Mouse (Mus musculus) megakaryocyte, embryonic 14.5 days (primary cell): ENCODE measurements around the gene Iqch. TPM values are rescaled to one million over a fixed set of nuclear protein-coding genes. Genes with fewer than 3 reads are reported as not detected.
A peak's percentile ranks its signal among the peaks of the same experiment; 100 is the strongest.

Experiments
- H3K27me3 ChIP-seq: replicated peaks from 2 replicates; pipeline ENCODE3; 2012; ENCODE audit warnings: inconsistent platforms
- H3K36me3 ChIP-seq: replicated peaks from 2 replicates; pipeline ENCODE3; 2012; ENCODE audit warnings: low read length, inconsistent platforms, mixed read lengths
- H3K4me1 ChIP-seq: 2 replicates; pipeline ENCODE4 v1.6.1; 2012; ENCODE audit warnings: inconsistent platforms
- H3K4me3 ChIP-seq: replicated peaks from 2 replicates; pipeline ENCODE3; 2012; ENCODE audit warnings: moderate library complexity, mild to moderate bottlenecking, inconsistent platforms
- H3K9me3 ChIP-seq: 2 replicates; pipeline ENCODE4 v1.6.1; 2012; ENCODE audit warnings: inconsistent platforms
- FLI1 ChIP-seq: IDR thresholded peaks from 2 replicates; pipeline ENCODE4 v1.6.1; 2012; ENCODE audit warnings: low read length, inconsistent platforms, mixed read lengths
- GATA1 ChIP-seq: IDR thresholded peaks from 3 replicates; pipeline ENCODE4 v1.6.1; 2012; ENCODE audit warnings: mixed read lengths, low read length, inconsistent platforms, borderline replicate concordance
- polyA plus RNA-seq: library from polyadenylated mRNA; stranded (reverse); fragments of >175 nt; gene quantifications from 2 replicates; pipeline ENCODE4 v1.2.3, GENCODE M21; 2012; ENCODE audit warnings: low replicate concordance; ENCODE audit not compliant: insufficient read depth

Iqch gene
- not detected in 2 replicates for polyA plus RNA-seq

- H3K27me3 ChIP-seq: peaks cover 2% of the 10 kb centered on the region
- H3K36me3 ChIP-seq: peaks cover 8% of the 10 kb centered on the region
- H3K4me3 ChIP-seq: peak within 1 kb of the TSS; percentile 97
- no peaks in the 10 kb centered on the region for H3K9me3 ChIP-seq
- TF ChIP-seq GATA1 (no peak), FLI1 (no peak)
- H3K4me1 ChIP-seq: peaks cover 55% of the 10 kb centered on the region
Measured at GRCm38 (mm10) chr9:63602043-63602939, at the start of gene Iqch, which contains the start of gene Aagab. Gene Iqch (minus strand): TSS chr9:63602493. Gene Aagab (plus strand): TSS chr9:63602660.

DNA sequence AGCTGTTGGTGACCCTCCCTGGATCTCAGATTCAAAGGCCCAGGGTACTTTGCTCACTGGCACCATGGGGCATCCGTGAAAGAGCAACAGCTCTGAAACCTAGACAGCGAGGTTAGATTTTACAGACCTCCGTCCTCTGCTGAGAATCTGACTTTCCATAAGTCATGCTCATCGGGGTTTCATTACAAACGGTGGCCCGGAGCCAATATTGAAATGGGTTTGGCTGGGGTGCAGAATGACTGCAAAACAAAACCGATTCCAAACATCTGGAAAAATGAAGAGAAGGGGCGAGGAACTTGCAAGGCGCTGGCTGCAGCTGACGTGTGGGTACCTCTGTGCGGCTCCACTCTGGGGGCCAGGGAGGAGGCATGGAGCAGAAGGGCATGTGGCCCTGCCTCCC, 49.3 kb upstream of the Iqch start:
- Histone ChIP-seq H3K27me3 (no peaks in the 10 kb centered on the region), H3K4me1 (peaks cover 34% of the 10 kb centered on the region), H3K4me3 (no peak overlapping the region), H3K36me3 (peaks cover 100% of the 10 kb centered on the region), H3K9me3 (no peaks in the 10 kb centered on the region)
- TF ChIP-seq FLI1 (no peak), GATA1 (no peak)

DNA sequence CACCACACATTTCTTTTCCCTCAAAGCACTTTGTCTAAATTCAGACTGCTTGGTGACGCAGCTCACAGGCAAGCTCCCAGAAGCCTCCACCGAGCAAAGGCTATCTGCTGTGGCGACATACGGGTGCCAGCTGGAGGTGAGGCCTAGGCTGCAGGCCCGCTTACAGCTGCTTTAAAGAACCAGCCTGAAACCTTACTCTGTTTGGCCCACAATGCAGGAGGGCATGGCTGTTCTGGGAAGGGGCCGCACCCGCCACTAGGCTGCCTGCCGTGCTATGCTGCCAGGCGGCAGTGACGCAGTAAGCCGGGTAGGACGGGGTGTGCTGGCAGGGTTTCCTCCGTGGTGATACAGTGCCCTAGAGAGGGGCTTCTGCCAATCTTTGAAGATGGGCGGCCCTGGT, 48.6 kb upstream of the Iqch start:
- no peaks in the 10 kb centered on the region for H3K9me3 ChIP-seq

GRCm38 (mm10) chr9:63649841-63650545, 47.7 kb upstream of the Iqch start:
- no peak overlapping the region for H3K4me3 ChIP-seq
- no peak for TF ChIP-seq FLI1
- TF ChIP-seq GATA1: no peak
- H3K36me3 ChIP-seq: peaks cover 100% of the 10 kb centered on the region

More for the DNA sequence above, 48.6 kb upstream of the Iqch start:
- H3K4me1 ChIP-seq: peaks cover 34% of the 10 kb centered on the region
- peaks cover 100% of the 10 kb centered on the region for H3K36me3 ChIP-seq
- no peak overlapping the region for H3K4me3 ChIP-seq
- H3K27me3 ChIP-seq: no peaks in the 10 kb centered on the region
- no peak for TF ChIP-seq GATA1
- no peak for TF ChIP-seq FLI1

GRCm38 (mm10) chr9:63648520-63648918, 46.2 kb upstream of the Iqch start:
- Histone ChIP-seq H3K27me3 (no peaks in the 10 kb centered on the region), H3K4me3 (no peak overlapping the region), H3K4me1 (peaks cover 44% of the 10 kb centered on the region), H3K9me3 (no peaks in the 10 kb centered on the region), H3K36me3 (peaks cover 100% of the 10 kb centered on the region)
- TF ChIP-seq FLI1 (no peak), GATA1 (no peak)

More at GRCm38 (mm10) chr9:63649841-63650545, 47.7 kb upstream of the Iqch start:
- no peaks in the 10 kb centered on the region for H3K27me3 ChIP-seq
- H3K4me1 ChIP-seq: peaks cover 36% of the 10 kb centered on the region
- no peaks in the 10 kb centered on the region for H3K9me3 ChIP-seq

DNA sequence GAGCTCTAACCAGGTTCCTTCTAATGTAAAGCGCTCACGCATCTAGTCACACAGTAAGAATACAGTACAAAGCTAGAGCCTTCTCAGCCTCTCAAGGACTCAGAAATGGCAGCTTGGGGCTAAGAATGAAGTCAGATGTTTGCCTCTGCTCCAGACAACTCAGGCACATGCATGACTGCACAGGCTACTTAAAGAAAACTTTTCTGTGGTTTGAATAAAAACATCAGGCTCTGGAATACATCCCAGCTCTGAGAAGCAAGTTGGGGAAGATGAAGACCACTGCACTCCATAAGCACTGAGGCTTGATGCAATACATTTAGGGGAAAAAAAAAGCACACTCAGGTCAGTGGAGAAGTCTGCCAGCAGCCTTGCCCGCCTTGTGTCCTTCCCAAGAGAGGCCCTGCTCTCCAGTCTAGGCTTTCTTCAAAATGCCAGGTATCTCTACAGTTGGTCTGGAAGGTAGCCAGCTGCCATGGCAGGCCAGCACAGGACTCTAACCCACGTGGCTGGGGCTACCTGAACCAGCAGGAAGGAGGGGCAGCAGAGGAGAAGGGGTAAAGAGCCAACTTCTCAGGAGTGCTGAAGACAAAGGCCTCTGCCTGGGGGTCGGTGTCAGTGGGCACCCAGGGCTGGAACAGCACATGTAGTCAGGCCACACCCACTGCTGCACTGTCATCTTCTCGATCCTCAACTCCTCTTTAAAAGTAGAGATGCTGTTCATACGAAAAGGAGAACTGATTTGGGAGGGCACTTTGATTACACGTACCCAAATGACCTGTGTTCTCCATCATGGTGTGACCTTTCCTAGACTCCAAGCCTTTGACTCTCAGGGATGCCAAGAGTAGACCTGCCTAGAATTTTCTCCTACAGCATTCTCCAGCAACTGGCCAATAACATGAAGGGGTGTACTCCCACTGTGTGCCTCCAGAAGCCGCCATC, 45.6 kb upstream of the Iqch start:
- no peak for TF ChIP-seq FLI1
- TF ChIP-seq GATA1: no peak
- Histone ChIP-seq H3K27me3 (no peaks in the 10 kb centered on the region), H3K9me3 (no peaks in the 10 kb centered on the region), H3K4me3 (no peak overlapping the region), H3K4me1 (peaks cover 48% of the 10 kb centered on the region), H3K36me3 (peaks cover 100% of the 10 kb centered on the region)

DNA sequence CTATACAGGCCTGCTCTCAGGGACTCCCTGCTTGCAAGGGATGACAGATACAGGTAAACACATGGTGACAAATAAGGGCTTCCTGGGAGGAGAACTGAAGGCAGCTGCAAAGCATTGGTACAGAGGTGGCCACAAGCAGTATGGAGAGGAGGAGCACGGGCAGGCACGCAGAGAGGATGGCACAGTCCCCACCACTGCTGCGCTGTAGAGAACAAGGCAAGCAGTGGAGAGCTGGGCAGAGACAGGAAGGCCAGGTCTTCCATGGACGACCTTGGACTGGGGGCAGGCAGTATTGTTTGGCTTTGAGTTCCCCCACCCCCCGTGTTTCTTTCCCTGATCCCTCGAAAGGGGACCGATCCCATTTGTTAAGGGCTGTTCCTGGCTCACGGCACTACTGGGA, 42.8 kb upstream of the Iqch start:
- H3K36me3 ChIP-seq: peaks cover 100% of the 10 kb centered on the region
- no peak for TF ChIP-seq FLI1
- TF ChIP-seq GATA1: no peak
- peaks cover 47% of the 10 kb centered on the region for H3K4me1 ChIP-seq
- H3K9me3 ChIP-seq: no peaks in the 10 kb centered on the region
- H3K4me3 ChIP-seq: no peak overlapping the region
- H3K27me3 ChIP-seq: no peaks in the 10 kb centered on the region

- H3K9me3 ChIP-seq: no peaks in the 10 kb centered on the region
- no peaks in the 10 kb centered on the region for H3K27me3 ChIP-seq
- H3K4me1 ChIP-seq: peaks cover 47% of the 10 kb centered on the region
- TF ChIP-seq FLI1 (no peak), GATA1 (no peak)
- H3K36me3 ChIP-seq: peaks cover 100% of the 10 kb centered on the region
- no peak overlapping the region for H3K4me3 ChIP-seq
Measured at GRCm38 (mm10) chr9:63644011-63644410, 41.7 kb upstream of the Iqch start.
